Mouse (Mus musculus): ENCODE data around the gene Ndufs3. TPM values are rescaled to one million over a fixed set of nuclear protein-coding genes. Genes with fewer than 3 reads are reported as not detected.

Gene Ndufs3
- total RNA-seq, 1 experiment = 109 TPM

DNA sequence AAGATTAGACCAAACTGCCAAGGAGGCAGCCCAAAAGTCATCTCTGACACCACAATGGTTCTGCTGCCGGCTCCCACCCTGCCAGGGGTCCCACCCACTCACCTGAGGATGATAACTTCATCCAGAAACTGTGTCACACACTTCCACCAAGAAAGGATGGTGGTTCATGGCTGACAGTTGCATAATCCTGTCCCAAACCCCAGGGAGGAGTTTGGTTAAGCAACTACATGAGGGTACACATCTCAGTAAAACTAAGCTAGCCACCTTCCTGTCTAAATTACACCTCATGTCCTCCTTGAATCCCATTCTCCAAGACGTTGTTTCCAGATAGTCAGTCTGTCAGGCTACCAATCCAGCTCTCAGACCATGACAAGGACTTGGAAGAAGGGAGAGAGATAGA, 27.6 kb upstream of the Ndufs3 start:
- Histone ChIP-seq H3K27ac (ENCODE audit: insufficient read depth, low read depth, low read length, poor library complexity, severe bottlenecking) (no peak overlapping the region), H3K4me1 (ENCODE audit: control insufficient read depth in 2 of 2, insufficient read depth in 2 of 2, low read length in 2 of 2, poor library complexity in 1 of 2) (no peaks in the 10 kb centered on the region), H3K36me3 (ENCODE audit: control insufficient read depth, insufficient read depth, low read length, poor library complexity, severe bottlenecking) (no peaks in the 10 kb centered on the region), H3K9ac (ENCODE audit: insufficient read depth, low read depth, low read length, poor library complexity, severe bottlenecking) (no peak overlapping the region), H3K4me3 (ENCODE audit: insufficient read depth in 1 of 2, low read depth in 1 of 2, low read length in 2 of 2, poor library complexity in 1 of 2, severe bottlenecking in 1 of 2) (no peak overlapping the region), H3K9me3 (ENCODE audit: control insufficient read depth, insufficient read depth, low read depth, low read length) (no peaks in the 10 kb centered on the region)
- TF ChIP-seq CHD2 (IDR thresholded peaks at IDR 0.05; ENCODE audit: low read depth, low read length) (no peak), MAFK (IDR thresholded peaks at IDR 0.05; ENCODE audit: insufficient read depth, low read depth, low read length) (no peak), ZNF384 (IDR thresholded peaks at IDR 0.05; ENCODE audit: low read depth, low read length) (no peak), HCFC1 (IDR thresholded peaks at IDR 0.05; ENCODE audit: borderline replicate concordance, insufficient read depth, low read length) (no peak), ZC3H11A (IDR thresholded peaks at IDR 0.05; ENCODE audit: borderline replicate concordance, low read depth, low read length) (no peak)
- no peak for DNase-seq (ENCODE audit: low read depth, low spot score)
- in situ Hi-C loops (cut with MboI; ENCODE audit: low sequenced_read_pairs in 2 of 2, unreplicated experiment in 2 of 2) = no loop called here

GRCm38 (mm10) chr2:90931829-90932228, 27.2 kb upstream of the Ndufs3 start:
- H3K9ac ChIP-seq (ENCODE audit: insufficient read depth, low read depth, low read length, poor library complexity, severe bottlenecking) = no peak overlapping the region
- no peak for DNase-seq (ENCODE audit: low read depth, low spot score)
- in situ Hi-C loops (cut with MboI; ENCODE audit: low sequenced_read_pairs in 2 of 2, unreplicated experiment in 2 of 2) = no loop called here
- H3K36me3 ChIP-seq (ENCODE audit: control insufficient read depth, insufficient read depth, low read length, poor library complexity, severe bottlenecking) = no peaks in the 10 kb centered on the region
- H3K9me3 ChIP-seq (ENCODE audit: control insufficient read depth, insufficient read depth, low read depth, low read length) = no peaks in the 10 kb centered on the region
- no peak for TF ChIP-seq MAFK (IDR thresholded peaks at IDR 0.05; ENCODE audit: insufficient read depth, low read depth, low read length)
- no peak for TF ChIP-seq ZNF384 (IDR thresholded peaks at IDR 0.05; ENCODE audit: low read depth, low read length)
- TF ChIP-seq CHD2 (IDR thresholded peaks at IDR 0.05; ENCODE audit: low read depth, low read length) = no peak
- TF ChIP-seq HCFC1 (IDR thresholded peaks at IDR 0.05; ENCODE audit: borderline replicate concordance, insufficient read depth, low read length) = no peak
- TF ChIP-seq ZC3H11A (IDR thresholded peaks at IDR 0.05; ENCODE audit: borderline replicate concordance, low read depth, low read length) = no peak
- no peak overlapping the region for H3K27ac ChIP-seq (ENCODE audit: insufficient read depth, low read depth, low read length, poor library complexity, severe bottlenecking)
- H3K4me1 ChIP-seq (ENCODE audit: control insufficient read depth in 2 of 2, insufficient read depth in 2 of 2, low read length in 2 of 2, poor library complexity in 1 of 2) = no peaks in the 10 kb centered on the region
- no peak overlapping the region for H3K4me3 ChIP-seq (ENCODE audit: insufficient read depth in 1 of 2, low read depth in 1 of 2, low read length in 2 of 2, poor library complexity in 1 of 2, severe bottlenecking in 1 of 2)

GRCm38 (mm10) chr2:90928566-90928965, 23.9 kb upstream of the Ndufs3 start:
- no peaks in the 10 kb centered on the region for H3K36me3 ChIP-seq (ENCODE audit: control insufficient read depth, insufficient read depth, low read length, poor library complexity, severe bottlenecking)
- H3K9me3 ChIP-seq (ENCODE audit: control insufficient read depth, insufficient read depth, low read depth, low read length) = no peaks in the 10 kb centered on the region
- in situ Hi-C loops (cut with MboI; ENCODE audit: low sequenced_read_pairs in 2 of 2, unreplicated experiment in 2 of 2) = no loop called here
- TF ChIP-seq ZNF384 (IDR thresholded peaks at IDR 0.05; ENCODE audit: low read depth, low read length) = no peak
- H3K4me1 ChIP-seq (ENCODE audit: control insufficient read depth in 2 of 2, insufficient read depth in 2 of 2, low read length in 2 of 2, poor library complexity in 1 of 2) = no peaks in the 10 kb centered on the region
- H3K4me3 ChIP-seq (ENCODE audit: insufficient read depth in 1 of 2, low read depth in 1 of 2, low read length in 2 of 2, poor library complexity in 1 of 2, severe bottlenecking in 1 of 2) = no peak overlapping the region
- no peak overlapping the region for H3K27ac ChIP-seq (ENCODE audit: insufficient read depth, low read depth, low read length, poor library complexity, severe bottlenecking)
- no peak for DNase-seq (ENCODE audit: low read depth, low spot score)
- no peak overlapping the region for H3K9ac ChIP-seq (ENCODE audit: insufficient read depth, low read depth, low read length, poor library complexity, severe bottlenecking)

DNA sequence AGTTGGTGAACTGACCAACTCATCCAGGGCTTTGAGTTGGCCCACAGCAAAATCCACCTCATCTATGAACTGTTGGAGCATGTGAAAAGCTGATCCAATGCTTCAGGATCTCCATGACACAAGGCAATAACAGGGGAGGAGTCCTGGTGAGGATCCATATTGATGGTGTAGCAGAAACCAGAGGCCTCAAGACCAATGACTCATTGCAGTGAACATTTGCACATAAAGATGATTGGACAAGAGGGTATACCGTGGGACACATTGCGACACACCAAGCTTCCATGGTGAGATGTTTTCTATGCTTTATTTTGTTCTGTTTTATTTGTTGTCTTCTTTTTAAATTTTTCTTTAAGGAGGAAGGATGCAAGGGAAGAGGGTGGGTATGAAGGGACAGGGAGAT, 18.0 kb upstream of the Ndufs3 start:
- H3K36me3 ChIP-seq (ENCODE audit: control insufficient read depth, insufficient read depth, low read length, poor library complexity, severe bottlenecking) = no peaks in the 10 kb centered on the region
- in situ Hi-C loops (cut with MboI; ENCODE audit: low sequenced_read_pairs in 2 of 2, unreplicated experiment in 2 of 2) = no loop called here
- no peaks in the 10 kb centered on the region for H3K4me1 ChIP-seq (ENCODE audit: control insufficient read depth in 2 of 2, insufficient read depth in 2 of 2, low read length in 2 of 2, poor library complexity in 1 of 2)
- H3K4me3 ChIP-seq (ENCODE audit: insufficient read depth in 1 of 2, low read depth in 1 of 2, low read length in 2 of 2, poor library complexity in 1 of 2, severe bottlenecking in 1 of 2) = no peak overlapping the region
- TF ChIP-seq ZC3H11A (IDR thresholded peaks at IDR 0.05; ENCODE audit: borderline replicate concordance, low read depth, low read length) = no peak
- no peak for TF ChIP-seq ZNF384 (IDR thresholded peaks at IDR 0.05; ENCODE audit: low read depth, low read length)
- no peak for TF ChIP-seq MAFK (IDR thresholded peaks at IDR 0.05; ENCODE audit: insufficient read depth, low read depth, low read length)
- no peak for TF ChIP-seq HCFC1 (IDR thresholded peaks at IDR 0.05; ENCODE audit: borderline replicate concordance, insufficient read depth, low read length)
- TF ChIP-seq CHD2 (IDR thresholded peaks at IDR 0.05; ENCODE audit: low read depth, low read length) = no peak
- no peaks in the 10 kb centered on the region for H3K9me3 ChIP-seq (ENCODE audit: control insufficient read depth, insufficient read depth, low read depth, low read length)
- no peak for DNase-seq (ENCODE audit: low read depth, low spot score)
- no peak overlapping the region for H3K9ac ChIP-seq (ENCODE audit: insufficient read depth, low read depth, low read length, poor library complexity, severe bottlenecking)
- H3K27ac ChIP-seq (ENCODE audit: insufficient read depth, low read depth, low read length, poor library complexity, severe bottlenecking) = no peak overlapping the region

DNA sequence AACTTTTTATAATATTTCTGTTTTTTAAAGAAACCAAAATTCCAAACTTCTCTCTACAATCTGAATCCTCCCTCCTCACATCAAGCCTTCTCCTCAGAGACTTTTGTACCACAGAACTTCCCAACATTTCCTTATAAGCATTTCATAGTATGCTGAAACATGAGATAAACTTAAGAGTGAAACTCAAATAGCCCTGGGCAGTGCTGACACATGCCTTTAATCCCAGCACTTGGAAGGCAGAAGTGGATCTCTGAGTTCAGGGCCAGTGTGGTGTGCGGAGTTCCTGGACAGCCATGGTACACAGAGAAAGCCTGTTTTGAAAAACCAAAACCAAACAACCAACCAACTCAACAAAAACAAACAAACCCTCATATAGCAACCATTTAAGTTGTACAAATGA, 16.6 kb upstream of the Ndufs3 start:
- Histone ChIP-seq H3K27ac (ENCODE audit: insufficient read depth, low read depth, low read length, poor library complexity, severe bottlenecking) (no peak overlapping the region), H3K4me1 (ENCODE audit: control insufficient read depth in 2 of 2, insufficient read depth in 2 of 2, low read length in 2 of 2, poor library complexity in 1 of 2) (no peaks in the 10 kb centered on the region), H3K9ac (ENCODE audit: insufficient read depth, low read depth, low read length, poor library complexity, severe bottlenecking) (no peak overlapping the region), H3K9me3 (ENCODE audit: control insufficient read depth, insufficient read depth, low read depth, low read length) (no peaks in the 10 kb centered on the region), H3K36me3 (ENCODE audit: control insufficient read depth, insufficient read depth, low read length, poor library complexity, severe bottlenecking) (no peaks in the 10 kb centered on the region), H3K4me3 (ENCODE audit: insufficient read depth in 1 of 2, low read depth in 1 of 2, low read length in 2 of 2, poor library complexity in 1 of 2, severe bottlenecking in 1 of 2) (no peak overlapping the region)
- in situ Hi-C loops (cut with MboI; ENCODE audit: low sequenced_read_pairs in 2 of 2, unreplicated experiment in 2 of 2) = no loop called here
- no peak for TF ChIP-seq ZC3H11A (IDR thresholded peaks at IDR 0.05; ENCODE audit: borderline replicate concordance, low read depth, low read length)
- no peak for TF ChIP-seq CHD2 (IDR thresholded peaks at IDR 0.05; ENCODE audit: low read depth, low read length)
- TF ChIP-seq HCFC1 (IDR thresholded peaks at IDR 0.05; ENCODE audit: borderline replicate concordance, insufficient read depth, low read length) = no peak
- no peak for TF ChIP-seq MAFK (IDR thresholded peaks at IDR 0.05; ENCODE audit: insufficient read depth, low read depth, low read length)
- TF ChIP-seq ZNF384 (IDR thresholded peaks at IDR 0.05; ENCODE audit: low read depth, low read length) = no peak
- DNase-seq (ENCODE audit: low read depth, low spot score) = no peak

Data from ES-E14 (cell line).